Mouse (Mus musculus): ENCODE results near the gene Akirin1.

DNA sequence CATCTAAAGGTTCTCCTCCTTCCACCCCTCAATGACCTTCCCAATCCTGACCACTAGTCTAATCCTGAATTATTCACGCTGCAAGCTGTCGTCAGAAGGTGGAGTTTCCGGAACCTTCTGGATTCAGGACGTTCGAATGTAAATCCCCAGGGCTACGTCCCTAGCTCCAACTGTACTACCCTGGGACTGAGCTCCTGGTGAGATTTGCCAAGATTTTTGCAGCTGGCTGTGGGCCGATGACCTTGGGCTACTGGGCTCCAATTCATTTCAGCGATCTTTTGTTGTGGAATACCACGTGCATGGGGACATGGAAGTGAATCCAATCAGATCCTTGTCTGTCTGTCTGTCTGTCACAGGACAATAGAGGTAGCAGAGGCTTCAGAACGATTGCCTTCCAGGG is 59.8 kb downstream of the Akirin1 start:
- TF ChIP-seq CTCF (IDR thresholded peaks at IDR 0.05; ENCODE audit: borderline replicate concordance, extremely low read depth, insufficient read depth, insufficient read length), result no peak
- no peak for TF ChIP-seq POLR2A (IDR thresholded peaks at IDR 0.05; ENCODE audit: borderline replicate concordance, extremely low read depth, insufficient read depth, insufficient read length, poor library complexity, severe bottlenecking)
